Mouse (Mus musculus) olfactory bulb, adult 2 months (tissue): ENCODE results near the gene Nrcam. TPM values are rescaled to one million over a fixed set of nuclear protein-coding genes. Genes with fewer than 3 reads are reported as not detected.

Source experiments
- H3K27ac ChIP-seq: fragments of 200-500 bp; 2 replicates; pipeline ENCODE4 v1.5.1; 2012; ENCODE audit warnings: low read depth, low read length; ENCODE audit not compliant: insufficient read depth
- H3K4me1 ChIP-seq: fragments of 200-500 bp; 2 replicates; pipeline ENCODE4 v1.6.1; 2012; ENCODE audit warnings: low read length; ENCODE audit not compliant: control insufficient read depth, insufficient read depth
- H3K4me3 ChIP-seq: fragments of 200-500 bp; 2 replicates; pipeline ENCODE4 v1.5.1; 2012; ENCODE audit warnings: mild to moderate bottlenecking, low read depth, low read length, moderate library complexity; ENCODE audit not compliant: insufficient read depth
- CTCF ChIP-seq: fragments of 200-500 bp; IDR thresholded peaks from 2 replicates; pipeline ENCODE4 v1.5.1; 2012; ENCODE audit warnings: low read depth, mild to moderate bottlenecking, low read length, moderate library complexity; ENCODE audit not compliant: insufficient read depth
- POLR2A ChIP-seq: fragments of 200-500 bp; IDR thresholded peaks from 2 replicates; pipeline ENCODE4 v1.6.1; 2012; ENCODE audit warnings: mild to moderate bottlenecking, low read depth, low read length, moderate library complexity; ENCODE audit not compliant: insufficient read depth
- WGBS: fragments of 180-500 bp; shearing (Covaris S2); methylation state at CpG from one replicate; pipeline ENCODE4 v1.1.7; 2018; 5-methylcytosine and 5-hydroxymethylcytosine counted together
- polyA plus RNA-seq: library from polyadenylated mRNA; stranded (reverse); fragments of >200 nt; gene quantifications from 2 replicates; pipeline ENCODE4 v1.2.4, GENCODE M21; 2012; ENCODE audit warnings: low replicate concordance; ENCODE audit not compliant: missing spikeins, insufficient read depth, insufficient read length

Gene Nrcam
- polyA plus RNA-seq, 1 experiment, result 445 TPM

- H3K4me1 ChIP-seq, result 0 out of 2 replicates have a peak, but pooled peaks cover 2% of the 10 kb centered on the region
- 88% methylated on average over 7 of the region's 7 CpGs for WGBS
- TF ChIP-seq POLR2A, result no peak
- no peak for TF ChIP-seq CTCF
- H3K4me3 ChIP-seq, result no peak overlapping the region
- no peak overlapping the region for H3K27ac ChIP-seq
Measured at GRCm38 (mm10) chr12:44534100-44534633, 205.5 kb downstream of the Nrcam start.

DNA sequence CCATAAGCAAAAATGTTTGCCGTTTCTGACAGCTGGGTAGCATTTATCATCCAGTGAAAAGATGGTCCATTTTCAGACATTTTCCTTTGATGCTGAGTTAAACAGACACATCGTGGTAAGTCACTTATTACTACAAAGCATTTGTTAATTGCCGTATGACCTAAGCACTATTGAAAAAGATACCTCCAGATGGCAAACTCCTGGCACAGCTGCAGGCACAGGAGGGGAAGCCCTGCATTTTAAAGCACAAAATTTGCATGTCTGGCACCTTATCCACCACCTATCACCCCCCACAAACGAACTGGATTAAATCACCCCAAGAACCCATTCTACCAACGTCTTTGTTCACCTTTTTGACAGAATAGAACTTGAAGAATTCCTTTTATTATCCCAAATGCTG, 206.9 kb downstream of the Nrcam start:
- H3K4me3 ChIP-seq, result no peak overlapping the region
- WGBS, result 20% methylated on average over 5 of the region's 5 CpGs
- 0 out of 2 replicates have a peak, but pooled peaks cover 2% of the 10 kb centered on the region for H3K4me1 ChIP-seq
- TF ChIP-seq POLR2A, result no peak
- TF ChIP-seq CTCF, result no peak
- no peak overlapping the region for H3K27ac ChIP-seq

DNA sequence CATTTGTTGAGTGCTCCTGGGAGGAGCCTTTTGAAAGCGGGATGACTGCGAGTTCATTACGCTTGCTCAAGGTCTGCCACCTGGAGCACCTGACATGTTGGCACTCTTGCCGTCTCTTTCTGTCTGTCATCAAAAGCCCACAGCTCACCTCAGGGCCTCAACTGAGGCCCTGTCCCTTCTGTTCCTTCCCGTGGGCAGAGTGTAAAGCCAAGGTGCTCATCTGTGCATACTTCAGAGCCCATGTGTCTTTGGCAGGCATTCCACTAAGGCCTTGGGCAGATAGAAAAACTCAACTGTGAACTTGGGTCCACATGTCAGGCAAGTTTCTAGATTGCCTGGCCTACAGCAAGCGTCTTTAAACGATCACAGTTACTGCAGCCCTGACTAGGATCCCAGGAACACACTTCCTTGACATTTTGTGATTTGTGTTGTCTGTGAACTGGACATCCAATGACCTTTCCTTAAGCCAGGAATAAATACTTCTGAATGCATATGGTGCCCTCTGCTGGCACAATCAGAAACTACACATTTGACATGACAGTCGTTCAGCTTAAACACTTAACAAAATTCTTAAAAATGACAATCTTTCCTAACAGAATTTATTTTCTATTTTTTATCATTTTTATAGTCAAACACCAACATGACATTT, 219.2 kb downstream of the Nrcam start:
- H3K27ac ChIP-seq, result no peak overlapping the region
- no peak overlapping the region for H3K4me3 ChIP-seq
- WGBS, result 52% methylated on average over 8 of the region's 8 CpGs
- TF ChIP-seq POLR2A, result no peak
- TF ChIP-seq CTCF, result no peak
- no peaks in the 10 kb centered on the region for H3K4me1 ChIP-seq

DNA sequence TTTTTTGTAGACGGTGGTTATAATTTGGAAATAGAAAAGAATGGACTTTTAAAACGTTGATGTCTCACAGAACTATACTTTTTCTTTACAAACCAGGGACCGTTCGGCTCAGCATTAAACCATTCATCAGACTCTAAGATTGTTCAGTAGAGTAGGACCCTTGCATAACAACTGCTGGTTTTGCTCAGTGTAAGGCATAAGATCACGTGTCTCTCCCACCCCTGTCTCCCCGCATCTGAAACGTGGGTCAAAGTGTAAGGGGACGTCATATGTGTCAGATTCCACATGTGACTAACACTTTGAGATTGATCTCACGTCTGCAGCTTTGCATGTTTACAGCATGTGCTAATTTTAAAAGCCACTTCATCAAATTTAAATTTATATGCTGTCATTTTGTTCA, 219.8 kb downstream of the Nrcam start:
- TF ChIP-seq CTCF, result no peak
- TF ChIP-seq POLR2A, result no peak
- 61% methylated on average over 9 of the region's 9 CpGs for WGBS
- Histone ChIP-seq H3K4me3 (no peak overlapping the region), H3K27ac (no peak overlapping the region), H3K4me1 (no peaks in the 10 kb centered on the region)

- H3K27ac ChIP-seq, result no peak overlapping the region
- TF ChIP-seq CTCF (no peak), POLR2A (no peak)
- H3K4me1 ChIP-seq, result no peaks in the 10 kb centered on the region
- H3K4me3 ChIP-seq, result no peak overlapping the region
Measured at GRCm38 (mm10) chr12:44551614-44552013, 222.9 kb downstream of the Nrcam start.

DNA sequence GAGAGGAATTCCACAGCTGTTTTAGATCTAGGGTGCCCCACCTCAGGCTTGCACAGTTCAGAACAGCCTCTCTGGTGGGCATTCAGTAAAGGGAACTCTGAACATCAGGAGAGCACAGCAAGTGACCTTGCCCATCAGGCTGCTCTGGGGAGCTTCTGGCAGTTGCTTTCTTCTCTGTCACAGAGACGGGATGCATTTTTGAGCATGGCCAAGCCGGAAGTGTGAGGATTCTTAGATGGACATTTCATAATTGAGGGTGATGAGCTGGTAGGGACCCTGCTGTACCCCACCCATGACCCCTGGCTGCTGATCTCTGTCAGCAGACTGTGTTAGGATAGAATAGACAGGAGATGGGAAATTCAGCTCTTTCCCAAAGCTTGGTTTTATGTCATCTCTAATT, 225.4 kb downstream of the Nrcam start:
- TF ChIP-seq POLR2A (no peak), CTCF (no peak)
- no peak overlapping the region for H3K27ac ChIP-seq
- no peaks in the 10 kb centered on the region for H3K4me1 ChIP-seq
- 94% methylated on average over 2 of the region's 2 CpGs for WGBS
- no peak overlapping the region for H3K4me3 ChIP-seq

DNA sequence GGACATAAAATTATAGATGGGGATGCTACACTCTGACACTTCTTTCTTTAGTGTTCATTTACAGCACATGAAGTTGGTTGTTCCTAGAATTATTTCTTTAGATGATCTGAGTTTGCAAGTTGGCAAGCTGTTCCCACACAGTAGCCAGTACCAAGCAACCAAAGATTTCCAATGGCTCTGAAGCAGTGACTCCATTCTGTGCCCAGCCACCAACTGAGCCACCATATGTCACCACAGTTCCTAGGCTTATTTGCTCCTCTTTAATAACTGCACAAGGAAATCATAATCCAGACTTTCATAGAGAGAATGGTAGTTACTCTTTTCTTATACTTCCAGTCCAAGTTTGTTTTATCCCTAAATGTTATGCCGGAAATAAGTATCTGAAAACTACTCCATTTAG, 226.1 kb downstream of the Nrcam start:
- 96% methylated on average over 1 of the region's 1 CpGs for WGBS
- no peak overlapping the region for H3K27ac ChIP-seq
- H3K4me1 ChIP-seq, result no peaks in the 10 kb centered on the region
- H3K4me3 ChIP-seq, result no peak overlapping the region
- TF ChIP-seq CTCF (no peak), POLR2A (no peak)

- Histone ChIP-seq H3K27ac (no peak overlapping the region), H3K4me3 (no peak overlapping the region), H3K4me1 (no peaks in the 10 kb centered on the region)
- TF ChIP-seq CTCF (no peak), POLR2A (no peak)
Measured at GRCm38 (mm10) chr12:44560002-44560401, 231.3 kb downstream of the Nrcam start.

DNA sequence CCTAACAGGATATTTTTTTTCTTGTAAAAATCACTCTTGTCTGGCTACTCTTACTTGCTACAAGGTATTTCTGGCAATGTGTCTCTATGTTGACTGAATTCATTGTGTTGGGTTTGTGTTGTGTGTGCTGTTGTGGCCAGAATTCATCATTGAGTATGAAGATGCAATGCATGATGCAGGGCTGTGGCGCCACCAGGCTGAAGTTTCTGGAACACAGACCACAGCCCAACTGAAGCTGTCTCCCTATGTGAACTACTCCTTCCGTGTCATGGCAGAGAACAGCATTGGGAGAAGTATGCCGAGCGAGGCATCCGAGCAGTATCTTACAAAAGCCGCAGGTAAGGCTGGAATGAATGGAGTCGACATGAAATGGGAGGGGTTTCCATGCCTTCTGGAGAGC, 241.4 kb downstream of the Nrcam start:
- no peak overlapping the region for H3K4me3 ChIP-seq
- 86% methylated on average over 7 of the region's 7 CpGs for WGBS
- no peaks in the 10 kb centered on the region for H3K4me1 ChIP-seq
- no peak overlapping the region for H3K27ac ChIP-seq
- TF ChIP-seq CTCF (no peak), POLR2A (no peak)
